Mouse (Mus musculus) lung, postnatal 0 days (tissue): ENCODE data around the gene Rps27rt.

Experiments
- CTCF ChIP-seq: IDR thresholded peaks from 2 replicates; pipeline ENCODE4 v1.5.1; 2016; ENCODE audit warnings: antibody characterized with exemption, mild to moderate bottlenecking
- EP300 ChIP-seq: IDR thresholded peaks from 2 replicates; pipeline ENCODE4 v1.6.1; 2016; ENCODE audit warnings: antibody characterized with exemption, mild to moderate bottlenecking, control low read depth

GRCm38 (mm10) chr9:114964093-114964492 lies 18.4 kb downstream of the Rps27rt start:
- TF ChIP-seq CTCF (no peak), EP300 (no peak)
